Mouse (Mus musculus) C2C12 (cell line): ENCODE data around the gene Uchl4. TPM values are rescaled to one million over a fixed set of nuclear protein-coding genes. Genes with fewer than 3 reads are reported as not detected.

Experiments
- H3K27me3 ChIP-seq: one replicate; pipeline ENCODE4 v1.6.1; 2011; ENCODE audit not compliant: control insufficient read depth, insufficient read depth, insufficient read length
- H3K36me3 ChIP-seq: one replicate; pipeline ENCODE4 v1.6.1; 2011; ENCODE audit not compliant: control insufficient read depth, insufficient read depth
- H3K4me3 ChIP-seq: one replicate; pipeline ENCODE4 v1.5.1; 2011; ENCODE audit warnings: mild to moderate bottlenecking, control low read depth; ENCODE audit not compliant: poor library complexity, insufficient read depth, severe bottlenecking
- H3K79me2 ChIP-seq: one replicate; pipeline ENCODE4 v1.6.1; 2011; ENCODE audit not compliant: control insufficient read depth, insufficient read depth
- H3K79me3 ChIP-seq: one replicate; pipeline ENCODE4 v1.6.1; 2011; ENCODE audit warnings: low read depth, control low read depth
- H3ac ChIP-seq: one replicate; pipeline ENCODE3; 2011; ENCODE audit warnings: low read depth; ENCODE audit not compliant: control insufficient read depth, insufficient read length
- CEBPB ChIP-seq: IDR thresholded peaks from one replicate; pipeline ENCODE4 v1.6.1; 2011; ENCODE audit warnings: low read depth, mild to moderate bottlenecking, control low read depth, moderate library complexity
- CTCF ChIP-seq: IDR thresholded peaks from one replicate; pipeline ENCODE4 v1.5.1; 2011; ENCODE audit not compliant: control insufficient read depth, insufficient read depth, insufficient read length
- FOSL1 ChIP-seq: IDR thresholded peaks from one replicate; pipeline ENCODE4 v1.8.0; 2011; ENCODE audit warnings: mild to moderate bottlenecking, low read length; ENCODE audit not compliant: poor library complexity, insufficient read depth, severe bottlenecking
- MAX ChIP-seq: IDR thresholded peaks from one replicate; pipeline ENCODE4 v1.6.1; 2011; ENCODE audit warnings: mild to moderate bottlenecking, control low read depth
- MYOD1 ChIP-seq: IDR thresholded peaks from one replicate; pipeline ENCODE4 v1.6.1; 2011; ENCODE audit warnings: low read depth; ENCODE audit not compliant: control insufficient read depth, insufficient read length
- MYOG ChIP-seq: IDR thresholded peaks from one replicate; pipeline ENCODE4 v1.6.1; 2011; ENCODE audit not compliant: control insufficient read depth, insufficient read length; ENCODE audit errors: extremely low read depth
- USF1 ChIP-seq: IDR thresholded peaks from one replicate; pipeline ENCODE4 v1.6.1; 2011; ENCODE audit warnings: low read depth, mild to moderate bottlenecking, control low read depth, moderate library complexity
- polyA plus RNA-seq: library from polyadenylated mRNA; unstranded; fragments of >200 nt; fragmentation: generic; extraction: Trizol; gene quantifications from one replicate; pipeline ENCODE4 v1.2.1, GENCODE M21; 2012; ENCODE audit warnings: missing spikeins

Uchl4 gene
- polyA plus RNA-seq, 1 experiment: 0.42 TPM

DNA sequence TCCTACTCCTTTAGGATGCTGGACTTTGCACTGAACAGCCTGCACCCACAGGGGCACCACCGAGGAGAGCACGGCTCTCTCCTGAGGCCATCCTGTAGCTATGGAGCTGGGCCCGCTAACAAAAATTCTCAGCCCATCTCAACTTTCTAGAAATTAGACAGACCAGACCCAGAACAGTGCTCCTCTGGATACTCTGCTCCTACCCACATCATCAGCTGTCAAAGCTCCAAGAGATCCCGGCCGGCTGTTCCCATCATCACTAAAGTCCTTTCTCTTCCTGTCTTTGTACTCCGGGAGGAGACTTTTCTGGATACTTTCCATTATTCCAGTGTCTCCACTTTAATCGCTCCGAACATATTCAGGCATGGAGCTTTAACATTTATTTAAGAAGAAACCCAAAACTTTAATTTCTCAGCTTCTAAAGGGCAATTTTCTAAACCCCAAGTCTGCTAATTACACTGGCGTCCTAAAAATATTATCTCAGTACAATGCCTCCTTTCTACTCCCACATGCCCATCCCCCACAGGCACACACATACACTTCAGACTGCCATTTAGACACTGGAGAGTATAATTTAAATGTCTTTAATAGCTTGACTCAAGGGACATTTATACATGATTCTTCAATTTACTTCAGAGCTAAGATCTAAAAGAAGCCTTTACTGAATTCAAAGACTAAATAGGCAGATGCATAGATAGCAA, 2.6 kb upstream of the Uchl4 start:
- H3K27me3 ChIP-seq: no peaks in the 10 kb centered on the region
- H3K4me3 ChIP-seq: no peak overlapping the region
- H3K79me3 ChIP-seq: peaks cover 14% of the 10 kb centered on the region
- H3K79me2 ChIP-seq: peaks cover 62% of the 10 kb centered on the region
- no peak overlapping the region for H3ac ChIP-seq
- TF ChIP-seq USF1 (no peak), FOSL1 (no peak), MYOG (no peak), CTCF (no peak), MYOD1 (no peak), CEBPB (no peak), MAX (no peak)
- H3K36me3 ChIP-seq: no peaks in the 10 kb centered on the region

DNA sequence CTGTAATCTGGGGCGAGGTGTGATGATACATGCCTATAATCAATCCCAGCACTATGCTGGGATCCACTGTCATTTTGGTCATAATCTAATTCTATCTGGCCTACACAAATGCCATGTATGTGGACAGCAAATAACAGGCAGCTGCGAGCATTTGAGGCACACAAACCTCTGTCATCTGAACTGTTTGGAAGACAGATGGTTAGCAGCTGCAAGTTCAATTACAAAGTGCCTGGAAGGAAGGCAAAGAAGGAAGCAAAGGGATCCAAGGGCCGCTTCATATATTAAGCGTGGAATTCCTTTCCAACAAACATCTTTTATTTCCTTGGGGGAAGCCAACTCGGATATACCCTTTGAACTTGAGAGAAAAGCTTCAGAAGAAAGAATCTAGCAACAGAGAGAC, 1.3 kb upstream of the Uchl4 start:
- TF ChIP-seq FOSL1 (no peak), MYOD1 (no peak), CEBPB (no peak), CTCF (no peak), MAX (no peak), USF1 (no peak), MYOG (no peak)
- H3K27me3 ChIP-seq: no peaks in the 10 kb centered on the region
- peaks cover 12% of the 10 kb centered on the region for H3K79me3 ChIP-seq
- no peaks in the 10 kb centered on the region for H3K36me3 ChIP-seq
- H3K79me2 ChIP-seq: peaks cover 52% of the 10 kb centered on the region
- no peak overlapping the region for H3K4me3 ChIP-seq
- no peak overlapping the region for H3ac ChIP-seq

DNA sequence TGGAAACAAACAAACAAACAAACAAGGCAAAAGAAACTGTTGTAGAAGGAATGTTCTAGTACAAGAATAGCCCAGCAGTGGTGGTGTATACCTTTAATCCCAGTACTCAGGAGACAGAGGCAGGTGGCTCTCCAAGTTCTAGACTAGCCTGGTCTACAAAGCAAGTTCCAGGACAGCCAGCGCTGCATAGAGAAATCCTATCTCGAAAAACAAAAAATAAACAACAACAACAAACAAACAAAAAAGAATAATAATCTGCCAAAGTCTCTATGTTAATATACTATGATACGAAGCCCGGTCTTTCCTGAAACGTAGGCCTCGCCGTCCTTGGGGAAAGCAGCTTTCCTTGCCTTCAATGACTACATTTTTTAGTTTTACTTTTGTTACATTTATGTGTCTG, 1.1 kb downstream of the Uchl4 start:
- Histone ChIP-seq H3K27me3 (no peaks in the 10 kb centered on the region), H3K79me3 (peaks cover 20% of the 10 kb centered on the region), H3ac (no peak overlapping the region), H3K4me3 (no peak overlapping the region), H3K36me3 (no peaks in the 10 kb centered on the region), H3K79me2 (peaks cover 52% of the 10 kb centered on the region)
- TF ChIP-seq USF1 (no peak), CEBPB (no peak), MAX (no peak), MYOD1 (no peak), CTCF (no peak), MYOG (no peak), FOSL1 (no peak)

DNA sequence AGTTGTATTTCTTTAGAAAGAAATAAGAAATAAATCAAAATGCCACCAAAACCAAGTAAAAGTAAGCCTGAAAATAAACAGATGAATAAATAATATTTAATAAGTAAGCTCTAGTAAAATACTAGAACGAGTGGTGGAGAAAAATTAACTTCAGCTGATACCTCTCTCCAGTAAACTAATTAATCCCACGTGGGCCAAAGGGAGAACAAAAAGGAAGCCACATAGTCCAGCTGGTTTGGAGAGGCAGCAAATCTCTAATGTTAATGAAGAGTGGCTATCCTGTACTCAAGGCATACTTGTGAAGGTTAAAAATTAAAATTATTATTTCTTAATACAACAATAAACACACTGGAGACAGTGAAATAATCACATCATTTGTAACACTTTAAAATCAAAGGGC, 5.1 kb downstream of the Uchl4 start:
- TF ChIP-seq MYOG (no peak), FOSL1 (no peak), USF1 (no peak), MAX (no peak), MYOD1 (no peak), CEBPB (no peak), CTCF (no peak)
- Histone ChIP-seq H3K36me3 (peaks cover 3% of the 10 kb centered on the region), H3K4me3 (no peak overlapping the region), H3K79me3 (peaks cover 26% of the 10 kb centered on the region), H3K79me2 (peaks cover 64% of the 10 kb centered on the region), H3ac (no peak overlapping the region), H3K27me3 (no peaks in the 10 kb centered on the region)

DNA sequence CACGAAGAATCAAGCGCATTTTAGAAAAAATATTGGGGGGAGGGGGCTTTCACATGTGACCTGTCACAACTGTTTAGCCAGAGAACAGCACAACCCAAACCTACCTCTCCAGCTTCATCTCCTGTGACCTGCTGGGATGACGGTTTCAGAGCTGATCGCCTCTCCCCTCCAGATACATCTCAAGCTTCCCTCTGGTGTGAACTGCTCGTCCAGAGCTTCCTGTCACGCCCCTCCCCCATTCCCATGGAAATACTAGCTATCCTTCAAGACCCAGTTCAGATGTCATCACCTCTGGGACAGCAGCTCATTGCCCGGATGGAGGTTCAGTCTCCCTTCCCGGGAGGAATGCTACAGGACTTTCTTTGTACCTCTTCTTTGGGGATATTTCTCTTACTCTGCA, 5.7 kb downstream of the Uchl4 start:
- Histone ChIP-seq H3K79me3 (peaks cover 25% of the 10 kb centered on the region), H3K27me3 (no peaks in the 10 kb centered on the region), H3K36me3 (peaks cover 3% of the 10 kb centered on the region), H3K79me2 (peaks cover 70% of the 10 kb centered on the region), H3ac (no peak overlapping the region), H3K4me3 (no peak overlapping the region)
- TF ChIP-seq MAX (no peak), MYOG (no peak)

DNA sequence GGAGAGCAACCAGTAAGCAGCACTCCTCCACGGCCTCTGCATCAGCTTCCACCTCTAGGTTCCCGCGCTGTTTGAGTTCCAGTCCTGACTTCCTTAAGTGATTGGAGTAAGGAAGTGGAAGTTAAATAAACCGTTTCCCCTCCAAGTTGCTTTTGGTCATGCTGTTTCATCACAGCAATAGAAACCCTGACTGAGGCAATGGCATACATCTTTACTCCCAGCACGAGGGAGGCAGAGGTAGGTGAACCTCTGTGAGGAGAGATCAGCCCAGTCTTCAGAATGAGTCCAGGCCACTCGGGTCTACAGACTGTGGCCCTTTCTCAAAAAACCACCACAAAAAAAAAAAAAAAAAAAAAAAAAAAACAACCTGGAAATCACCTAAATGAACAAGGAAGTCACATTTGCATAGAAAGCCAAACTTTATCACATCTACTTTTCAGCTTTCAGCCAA, 7.4 kb downstream of the Uchl4 start:
- H3K4me3 ChIP-seq: no peak overlapping the region
- H3K27me3 ChIP-seq: no peaks in the 10 kb centered on the region
- H3K36me3 ChIP-seq: peaks cover 3% of the 10 kb centered on the region
- peaks cover 78% of the 10 kb centered on the region for H3K79me2 ChIP-seq
- TF ChIP-seq MYOD1 (no peak), USF1 (no peak), CTCF (no peak), MYOG (no peak), CEBPB (no peak), MAX (no peak), FOSL1 (no peak)
- H3K79me3 ChIP-seq: peaks cover 33% of the 10 kb centered on the region
- no peak overlapping the region for H3ac ChIP-seq
